Mouse (Mus musculus): ENCODE measurements around the gene Ccsap.
A peak's percentile ranks its signal among the peaks of the same experiment; 100 is the strongest.

Ccsap gene

GRCm38 (mm10) chr8:123859648-123860259 lies at the start of gene Ccsap:
TSS of gene Ccsap (minus strand) at chr8:123860209.
- DNase-seq (ENCODE audit: low read depth, low spot score) = no peak

- DNase-seq (ENCODE audit: low read depth, low spot score) = no peak
Measured at GRCm38 (mm10) chr8:123907604-123908003, 47.6 kb upstream of the Ccsap start.

DNA sequence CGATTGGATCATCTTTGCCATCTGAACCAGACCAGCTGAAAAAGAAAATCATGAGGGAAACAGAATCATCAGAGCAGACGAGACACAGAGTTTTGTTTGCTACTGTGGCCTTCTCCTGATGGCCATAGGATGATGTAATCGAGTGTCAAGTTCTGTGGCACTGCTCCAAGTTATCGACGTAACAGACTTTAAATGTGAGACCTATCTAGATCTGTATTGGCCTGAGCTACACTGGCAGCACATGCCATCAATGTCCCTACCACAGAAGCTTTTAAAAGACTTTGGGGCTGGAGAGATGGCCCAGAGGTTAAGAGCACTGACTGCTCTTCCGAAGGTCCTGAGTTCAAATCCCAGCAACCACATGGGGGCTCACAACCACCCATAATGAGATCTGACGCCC lies 42.6 kb upstream of the Ccsap start:
- DNase-seq (ENCODE audit: low read depth, low spot score) = no peak

DNA sequence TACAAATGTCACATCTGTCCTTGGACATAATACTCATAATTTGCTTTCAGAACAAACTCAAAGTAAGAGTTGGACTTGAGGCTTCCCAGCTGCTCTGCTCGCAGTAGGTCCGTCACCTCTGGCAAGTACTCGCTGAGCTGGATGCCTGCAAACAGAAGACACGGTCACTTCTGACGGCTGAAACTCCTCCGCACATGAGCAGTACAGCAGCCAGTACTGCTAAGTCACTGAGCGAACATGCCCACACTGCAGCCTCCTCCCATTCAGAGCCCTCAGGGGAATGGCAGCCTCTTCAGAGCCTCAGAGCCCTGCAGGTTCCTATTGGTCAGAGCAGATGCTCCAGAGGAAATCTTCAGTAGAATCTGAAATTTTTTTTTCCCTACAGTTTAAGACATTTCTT lies 39.4 kb upstream of the Ccsap start:
- DNase-seq (ENCODE audit: low read depth, low spot score) = no peak

DNA sequence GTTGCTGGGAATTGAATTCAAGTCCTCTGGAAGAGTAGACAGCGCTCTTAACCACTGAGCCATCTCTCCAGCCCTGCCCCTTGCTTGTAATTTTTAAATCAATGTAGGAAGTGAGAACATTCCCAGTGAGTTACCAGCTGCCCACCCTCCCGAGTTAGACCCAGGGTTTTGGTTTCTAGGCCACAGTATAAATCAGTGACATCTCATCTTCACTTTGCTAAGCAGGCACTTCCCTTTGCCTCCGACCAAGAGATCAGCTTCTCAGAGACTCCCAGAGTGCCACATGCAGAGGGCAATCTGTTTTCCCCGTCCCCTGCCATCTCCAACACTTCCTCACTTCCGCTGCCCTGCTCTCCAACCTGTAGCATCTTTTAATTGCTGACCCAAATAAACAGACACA lies 38.6 kb upstream of the Ccsap start:
- DNase-seq (ENCODE audit: low read depth, low spot score) = no peak

DNA sequence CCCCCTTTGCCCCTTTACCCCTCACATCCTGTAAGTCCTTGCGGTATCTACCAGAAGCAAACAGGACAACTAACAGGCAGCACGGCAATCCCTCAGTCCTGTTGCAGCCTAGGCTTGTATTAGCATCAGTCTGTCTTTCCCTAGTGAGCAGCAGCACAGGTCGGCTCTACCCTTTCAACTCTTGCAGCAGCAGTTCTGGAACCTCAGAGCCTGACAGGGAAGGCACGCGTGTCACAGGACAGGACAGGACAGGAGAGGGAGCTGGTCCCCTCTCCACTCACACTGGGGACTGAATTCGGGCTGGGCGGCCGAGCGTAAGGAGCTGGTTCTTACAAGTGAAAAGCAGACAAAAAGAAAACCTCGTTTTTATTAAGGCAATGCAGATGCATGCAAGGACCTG lies 36.8 kb upstream of the Ccsap start:
- no peak for DNase-seq (ENCODE audit: low read depth, low spot score)

- DNase-seq (ENCODE audit: low read depth, low spot score) = no peak
Measured at GRCm38 (mm10) chr8:123896366-123896761, 36.4 kb upstream of the Ccsap start.

GRCm38 (mm10) chr8:123895680-123896365 lies 35.8 kb upstream of the Ccsap start:
- DNase-seq (ENCODE audit: low read depth, low spot score) = no peak

- no peak for DNase-seq (ENCODE audit: low read depth, low spot score)
Measured at GRCm38 (mm10) chr8:123895230-123895629, 35.2 kb upstream of the Ccsap start.

- DNase-seq (ENCODE audit: low read depth, low spot score) = no peak
Measured at GRCm38 (mm10) chr8:123894502-123895097, 34.6 kb upstream of the Ccsap start, which contains the start of gene Acta1. TSS of gene Acta1 (minus strand) at chr8:123894751.

GRCm38 (mm10) chr8:123893413-123893812 lies 33.4 kb upstream of the Ccsap start:
- no peak for DNase-seq (ENCODE audit: low read depth, low spot score)

- DNase-seq (ENCODE audit: low read depth, low spot score) = no peak
Measured at GRCm38 (mm10) chr8:123892586-123893155, 32.7 kb upstream of the Ccsap start.

GRCm38 (mm10) chr8:123891883-123892585 lies 32.0 kb upstream of the Ccsap start:
- peak; percentile 47 for DNase-seq (ENCODE audit: low read depth, low spot score)

- peak; percentile 36 for DNase-seq (ENCODE audit: low read depth, low spot score)
Measured at GRCm38 (mm10) chr8:123891271-123891670, 31.3 kb upstream of the Ccsap start.

DNA sequence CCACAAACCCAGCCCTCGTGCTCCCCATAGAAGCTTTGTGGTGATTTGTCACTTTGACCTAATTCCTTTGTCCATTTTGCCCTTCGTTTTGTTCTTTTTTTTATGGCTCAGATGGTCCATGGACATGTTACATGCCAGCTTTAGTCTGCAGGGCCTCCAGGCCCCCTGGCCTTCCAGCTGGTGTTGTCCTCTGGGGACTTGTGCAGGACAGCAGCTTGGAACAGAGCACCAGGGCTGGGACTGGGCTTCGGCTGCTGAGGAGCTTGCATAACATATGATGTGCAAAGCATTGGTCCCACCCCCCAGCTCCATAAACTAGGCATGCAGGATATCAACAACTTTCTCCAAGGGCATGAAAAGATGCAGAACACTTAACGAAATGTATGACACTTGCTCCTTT lies 29.8 kb upstream of the Ccsap start:
- no peak for DNase-seq (ENCODE audit: low read depth, low spot score)

GRCm38 (mm10) chr8:123887956-123888355 lies 27.9 kb upstream of the Ccsap start:
- no peak for DNase-seq (ENCODE audit: low read depth, low spot score)

GRCm38 (mm10) chr8:123887163-123887562 lies 27.2 kb upstream of the Ccsap start:
- no peak for DNase-seq (ENCODE audit: low read depth, low spot score)

DNA sequence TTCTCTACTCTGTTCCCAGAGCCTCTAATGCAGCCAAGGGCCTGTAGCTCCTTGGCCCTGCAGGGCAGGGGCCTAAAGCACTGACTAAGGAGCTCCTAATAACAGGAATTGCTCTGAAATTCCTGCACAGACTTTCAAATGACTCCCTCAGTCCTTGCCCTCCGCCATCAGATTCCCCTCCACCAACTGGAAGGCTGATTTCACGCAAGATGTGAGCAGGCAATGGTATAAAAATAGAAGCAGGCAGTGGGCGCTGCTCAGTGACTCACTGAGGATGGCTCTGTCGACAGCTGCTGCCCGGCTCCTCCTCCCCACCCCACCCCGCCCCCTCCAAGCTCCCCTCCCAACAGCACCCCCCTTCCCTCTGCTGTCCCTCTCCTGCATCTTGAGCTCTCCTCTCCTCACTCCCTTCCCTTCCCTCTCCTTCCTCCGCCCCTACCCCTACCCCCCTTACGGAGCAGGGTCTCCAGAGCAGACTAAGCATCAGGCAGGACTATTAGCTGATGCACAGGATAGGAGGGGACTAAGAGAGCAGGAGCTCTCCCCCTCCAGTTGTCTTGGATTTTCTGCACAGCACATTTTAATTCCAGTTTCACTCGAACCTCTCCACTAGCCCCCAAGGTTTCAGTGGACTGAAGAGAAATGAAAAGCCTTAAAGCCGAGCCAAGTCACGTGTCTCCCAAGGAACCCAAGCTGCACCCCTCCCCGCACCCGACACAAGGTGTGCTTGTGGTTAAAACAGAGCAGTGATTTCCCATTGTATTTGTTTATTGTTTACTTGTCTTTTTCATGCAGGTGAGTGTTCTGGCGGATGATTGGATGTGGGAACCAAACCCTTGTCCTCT lies 24.9 kb upstream of the Ccsap start:
- DNase-seq (ENCODE audit: low read depth, low spot score) = no peak

DNA sequence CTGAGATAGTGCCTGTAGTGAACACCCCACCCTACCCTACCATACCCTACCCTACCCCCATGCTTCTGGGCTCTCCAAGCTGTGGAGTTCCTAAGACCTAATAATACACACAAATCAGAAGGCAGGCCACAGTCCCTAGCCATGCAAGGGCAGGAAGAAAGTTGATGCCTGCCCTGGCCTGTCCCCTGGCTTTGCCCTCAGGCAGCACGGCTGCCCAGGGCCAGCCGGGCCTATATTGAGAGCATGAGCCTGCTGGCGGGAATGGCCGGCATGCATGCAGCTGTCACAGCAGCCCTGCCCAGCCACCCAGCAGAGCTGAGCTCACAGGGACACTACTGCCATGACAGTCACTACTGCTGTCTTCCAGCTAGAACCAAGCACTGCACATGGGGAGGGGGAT lies 23.1 kb upstream of the Ccsap start:
- no peak for DNase-seq (ENCODE audit: low read depth, low spot score)

GRCm38 (mm10) chr8:123882412-123882811 lies 22.4 kb upstream of the Ccsap start:
- no peak for DNase-seq (ENCODE audit: low read depth, low spot score)

DNA sequence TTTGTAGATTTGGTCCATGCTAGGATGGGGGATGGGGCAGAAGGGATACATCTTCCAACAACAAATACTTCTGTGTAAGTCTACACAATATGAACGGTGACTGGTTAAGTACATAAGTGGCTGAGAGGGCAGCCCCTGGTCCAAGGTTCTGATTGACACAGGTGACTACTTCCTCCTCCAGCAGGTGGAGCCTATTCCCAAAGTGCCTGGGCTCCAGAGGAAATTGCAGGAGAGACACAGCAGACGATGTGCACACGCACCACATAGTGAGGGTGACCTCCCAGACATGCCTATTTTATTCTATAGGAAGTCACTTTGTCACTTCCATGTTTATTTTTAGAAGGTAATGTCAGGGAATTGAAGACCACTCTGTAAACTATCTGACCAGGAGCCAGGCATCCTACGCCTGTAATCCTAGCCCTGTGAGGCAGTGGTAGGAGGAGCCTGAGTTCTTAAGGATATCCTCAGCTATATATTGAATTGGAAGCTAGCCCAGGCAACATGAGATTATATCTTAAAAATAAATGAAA lies 20.9 kb upstream of the Ccsap start:
- DNase-seq (ENCODE audit: low read depth, low spot score) = no peak

Data from R1 (cell line).